Comparison of ENCODE assay signal across 29 mouse cellular contexts in genomic region chr1:146356964-146357363, GRCm38 (mm10).
A peak's percentile ranks its signal among the peaks of the same experiment; 100 is the strongest.
DNase-seq lines count a peak whose midpoint lies in the region; ATAC-seq lines count a peak whose summit lies in the region.
"Had no signal": no experiment of that assay in that cellular context is flagged by ENCODE, and none has a peak within 500 bp of the region (broad histone marks: within the 10 kb centered on the region; RNA-seq: fewer than 3 reads in every experiment).

No protein-coding gene starts in this region.

- H3K4me1 ChIP-seq in embryonic facial prominence, embryonic 14.5 days (ENCODE audit: control insufficient read depth, insufficient read depth, low read length), result no peaks in the 10 kb centered on the region
- H3K4me1 ChIP-seq in embryonic facial prominence, embryonic 10.5 days, result peaks cover 3% of the 10 kb centered on the region; the same call in 1 of the 2 replicates
- no peaks in the 10 kb centered on the region for H3K4me1 ChIP-seq in intestine, embryonic 16.5 days (ENCODE audit: control insufficient read depth, insufficient read depth, low read length)
- H3K4me1 ChIP-seq: embryonic facial prominence, embryonic 12.5 days; forebrain, embryonic 10.5 days; forebrain, embryonic 15.5 days; heart, embryonic 13.5 days; limb, embryonic 15.5 days; liver, embryonic 13.5 days; midbrain, embryonic 12.5 days; neural tube, embryonic 12.5 days had no signal

- peak; percentile 4 for DNase-seq in embryonic facial prominence, embryonic 14.5 days (ENCODE audit: low spot score)
- DNase-seq in embryonic facial prominence, embryonic 10.5 days (ENCODE audit: low spot score), result no peak
- peak; percentile 75 for DNase-seq in Muller cell, postnatal 12 days (ENCODE audit: inconsistent ontology term)
- no peak for DNase-seq in kidney, adult 11 months
- no peak for DNase-seq in adrenal gland, adult 2 months
- DNase-seq in cerebellum, adult 11-12 months, result no peak
- DNase-seq: adrenal gland, postnatal 25 days; cerebellum, adult 18-20 months; cerebellum, postnatal 14 days; heart, postnatal 10 days; kidney, adult 8-10 months; kidney, postnatal 4 days; layer of hippocampus, adult 9-11 months; liver, embryonic 13.5 days; lung, adult 18-20 months; lung, postnatal 36 days; right cerebral cortex, postnatal 4 days had no signal

- H3K27ac ChIP-seq in embryonic facial prominence, embryonic 14.5 days (replicated peaks; ENCODE audit: low read depth, low read length), result no peak overlapping the region
- H3K27ac ChIP-seq in embryonic facial prominence, embryonic 10.5 days (replicated peaks), result no peak overlapping the region
- H3K27ac ChIP-seq in intestine, embryonic 16.5 days (ENCODE audit: low read length), result no peak overlapping the region
- H3K27ac ChIP-seq: embryonic facial prominence, embryonic 12.5 days; forebrain, embryonic 10.5 days; forebrain, embryonic 15.5 days; heart, embryonic 13.5 days; hindbrain, embryonic 14.5 days; kidney, postnatal 0 days; limb, embryonic 10.5 days; limb, embryonic 15.5 days; liver, embryonic 13.5 days; midbrain, embryonic 12.5 days; neural tube, embryonic 12.5 days had no signal

- no peak overlapping the region for H3K4me3 ChIP-seq in embryonic facial prominence, embryonic 14.5 days (ENCODE audit: low read depth, low read length)
- H3K4me3 ChIP-seq in embryonic facial prominence, embryonic 10.5 days, result no peak overlapping the region
- no peak overlapping the region for H3K4me3 ChIP-seq in intestine, embryonic 16.5 days (ENCODE audit: low read length)
- H3K4me3 ChIP-seq: embryonic facial prominence, embryonic 12.5 days; forebrain, embryonic 10.5 days; forebrain, embryonic 15.5 days; heart, embryonic 13.5 days; limb, embryonic 10.5 days; limb, embryonic 15.5 days; liver, embryonic 13.5 days; midbrain, embryonic 12.5 days; myocyte; neural tube, embryonic 12.5 days had no signal

- WGBS in embryonic facial prominence, embryonic 14.5 days, result 63% methylated on average over 1 of the region's 1 CpGs
- WGBS in embryonic facial prominence, embryonic 10.5 days, result 80% methylated on average over 1 of the region's 1 CpGs
- 67% methylated on average over 1 of the region's 1 CpGs for WGBS in intestine, embryonic 16.5 days

- H3K9me3 ChIP-seq in embryonic facial prominence, embryonic 14.5 days (ENCODE audit: control insufficient read depth, low read length), result no peaks in the 10 kb centered on the region
- H3K9me3 ChIP-seq in embryonic facial prominence, embryonic 10.5 days, result no peaks in the 10 kb centered on the region
- no peaks in the 10 kb centered on the region for H3K9me3 ChIP-seq in intestine, embryonic 16.5 days (ENCODE audit: control insufficient read depth, low read length)
- H3K9me3 ChIP-seq: embryonic facial prominence, embryonic 12.5 days; forebrain, embryonic 10.5 days; forebrain, embryonic 15.5 days; heart, embryonic 13.5 days; limb, embryonic 10.5 days; limb, embryonic 15.5 days; liver, embryonic 13.5 days; midbrain, embryonic 12.5 days; neural tube, embryonic 12.5 days had no signal

- no peak overlapping the region for H3K4me2 ChIP-seq in embryonic facial prominence, embryonic 14.5 days (ENCODE audit: low read depth, low read length)
- no peak overlapping the region for H3K4me2 ChIP-seq in intestine, embryonic 16.5 days (ENCODE audit: low read depth, low read length)
- H3K4me2 ChIP-seq: embryonic facial prominence, embryonic 12.5 days; forebrain, embryonic 15.5 days; heart, embryonic 13.5 days; hindbrain, embryonic 14.5 days; limb, embryonic 15.5 days; liver, embryonic 13.5 days; midbrain, embryonic 12.5 days; neural tube, embryonic 12.5 days had no signal

- ATAC-seq in embryonic facial prominence, embryonic 14.5 days (ENCODE audit: low read depth), result no peak
- ATAC-seq in intestine, embryonic 16.5 days, result peak; percentile 81
- ATAC-seq: forebrain, embryonic 15.5 days had no signal

- no peaks in the 10 kb centered on the region for H3K36me3 ChIP-seq in embryonic facial prominence, embryonic 14.5 days (ENCODE audit: control insufficient read depth, insufficient read depth, low read length)
- H3K36me3 ChIP-seq in embryonic facial prominence, embryonic 10.5 days (replicated peaks), result no peaks in the 10 kb centered on the region
- H3K36me3 ChIP-seq in intestine, embryonic 16.5 days (ENCODE audit: control insufficient read depth, insufficient read depth, low read length), result no peaks in the 10 kb centered on the region
- H3K36me3 ChIP-seq: embryonic facial prominence, embryonic 12.5 days; forebrain, embryonic 10.5 days; forebrain, embryonic 15.5 days; heart, embryonic 13.5 days; limb, embryonic 10.5 days; limb, embryonic 15.5 days; liver, embryonic 13.5 days; midbrain, embryonic 12.5 days; neural tube, embryonic 12.5 days had no signal

- no peaks in the 10 kb centered on the region for H3K27me3 ChIP-seq in embryonic facial prominence, embryonic 14.5 days (replicated peaks; ENCODE audit: control insufficient read depth, insufficient read depth, low read length)
- no peaks in the 10 kb centered on the region for H3K27me3 ChIP-seq in embryonic facial prominence, embryonic 10.5 days (replicated peaks; ENCODE audit: low read depth, poor library complexity, severe bottlenecking)
- no peaks in the 10 kb centered on the region for H3K27me3 ChIP-seq in intestine, embryonic 16.5 days (replicated peaks; ENCODE audit: control insufficient read depth, insufficient read depth, low read length)
- H3K27me3 ChIP-seq: embryonic facial prominence, embryonic 12.5 days; forebrain, embryonic 15.5 days; heart, embryonic 13.5 days; limb, embryonic 15.5 days; liver, embryonic 13.5 days; midbrain, embryonic 12.5 days; neural tube, embryonic 12.5 days had no signal

- no peak overlapping the region for H3K9ac ChIP-seq in embryonic facial prominence, embryonic 14.5 days (ENCODE audit: low read depth, low read length)
- H3K9ac ChIP-seq in intestine, embryonic 16.5 days (ENCODE audit: low read depth, low read length), result no peak overlapping the region
- H3K9ac ChIP-seq: embryonic facial prominence, embryonic 12.5 days; forebrain, embryonic 15.5 days; heart, embryonic 13.5 days; hindbrain, embryonic 14.5 days; limb, embryonic 15.5 days; liver, embryonic 13.5 days; midbrain, embryonic 12.5 days; neural tube, embryonic 12.5 days had no signal

Comparison
In these comparisons a context has a peak if more than half of its experiments do, and no peak if none do; other contexts are left out.
1. DNase-seq: peak in embryonic facial prominence, embryonic 14.5 days (single experiment) and Muller cell, postnatal 12 days (single experiment); none in embryonic facial prominence, embryonic 10.5 days (single experiment), kidney, adult 11 months (single experiment), adrenal gland, adult 2 months (single experiment) and cerebellum, adult 11-12 months (single experiment).